Mouse (Mus musculus): ENCODE data around the gene Rpp25l.
"Not testable (repeated sequence)": the region's sequence is repeated elsewhere in the genome, so short reads cannot be mapped to it uniquely, and the experiment has no call there.

DNA sequence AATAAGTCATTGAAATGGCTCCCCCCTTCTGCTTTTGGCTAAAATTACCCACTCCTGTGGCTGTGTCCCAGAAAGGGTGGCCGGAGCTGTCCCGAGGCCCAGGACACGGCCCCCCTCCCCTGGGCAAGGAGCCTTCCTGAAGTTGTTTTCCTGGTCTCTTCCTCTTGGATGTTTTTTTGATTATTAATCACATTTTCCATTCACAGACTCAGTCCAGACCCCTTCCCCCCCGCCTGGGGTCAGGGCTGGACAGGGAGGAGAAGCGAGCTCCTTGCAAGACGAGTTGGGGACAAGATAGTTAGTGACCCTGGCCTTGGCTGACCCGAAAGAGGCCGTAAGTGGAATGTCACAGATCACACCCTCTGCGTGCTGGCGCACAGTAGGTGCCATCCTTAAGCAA is 13.6 kb downstream of the Rpp25l start, which contains the start of gene Il11ra1:
- TF ChIP-seq CTCF, EP300 (IDR thresholded peaks at IDR 0.05; ENCODE audit: low read depth): not testable (repeated sequence)
